Mouse (Mus musculus): ENCODE data around the gene Map1s. TPM values are rescaled to one million over a fixed set of nuclear protein-coding genes. Genes with fewer than 3 reads are reported as not detected.

The Map1s gene
- polyA plus RNA-seq, 1 experiment, result not detected

DNA sequence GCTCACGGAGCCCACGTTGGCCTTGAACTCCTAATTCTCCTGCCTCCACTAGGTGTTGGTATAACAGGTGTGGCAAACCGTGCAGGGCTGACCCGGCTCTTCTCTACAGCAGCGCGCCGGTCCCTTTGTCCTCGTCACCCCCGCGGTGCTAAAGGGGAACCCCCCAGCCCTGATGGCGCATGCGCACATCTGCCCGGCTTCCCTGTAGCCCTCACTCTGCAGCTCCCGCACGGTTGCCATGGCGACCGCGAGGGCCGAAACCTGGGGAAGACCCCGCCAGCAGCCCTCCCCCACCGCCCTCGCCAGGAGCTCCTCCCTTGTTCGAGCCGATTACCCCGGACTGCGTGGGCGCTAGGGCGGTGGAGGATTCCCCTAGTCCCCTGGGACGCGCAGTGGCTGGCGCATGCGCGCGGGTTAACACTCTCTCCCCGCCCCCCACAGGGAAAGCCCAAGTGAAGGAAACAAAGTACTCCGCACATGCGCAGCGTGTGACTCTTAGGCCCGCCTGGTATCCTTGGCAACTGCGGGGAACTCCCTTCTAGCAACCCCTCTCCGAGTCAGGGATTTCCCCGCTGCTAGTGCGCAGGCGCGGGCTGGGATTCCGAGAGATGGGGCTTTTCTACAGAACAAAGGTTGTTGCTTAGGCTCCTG is 40.3 kb upstream of the Map1s start:
- peak overlapping the region; percentile 85 for H3K27ac ChIP-seq (ENCODE audit: insufficient read depth, low read depth, low read length)
- peaks cover 55% of the 10 kb centered on the region for H3K4me1 ChIP-seq (ENCODE audit: control insufficient read depth, insufficient read depth, low read length)
- H3K4me3 ChIP-seq (ENCODE audit: insufficient read depth, low read depth, low read length), result peak overlapping the region; percentile 58
- TF ChIP-seq CTCF (IDR thresholded peaks at IDR 0.05; ENCODE audit: insufficient read depth, low read depth, low read length) (no peak), POLR2A (IDR thresholded peaks at IDR 0.05; ENCODE audit: insufficient read depth, low read depth, low read length) (peak; percentile 54)
- under 1% methylated on average over 46 of the region's 46 CpGs for WGBS

DNA sequence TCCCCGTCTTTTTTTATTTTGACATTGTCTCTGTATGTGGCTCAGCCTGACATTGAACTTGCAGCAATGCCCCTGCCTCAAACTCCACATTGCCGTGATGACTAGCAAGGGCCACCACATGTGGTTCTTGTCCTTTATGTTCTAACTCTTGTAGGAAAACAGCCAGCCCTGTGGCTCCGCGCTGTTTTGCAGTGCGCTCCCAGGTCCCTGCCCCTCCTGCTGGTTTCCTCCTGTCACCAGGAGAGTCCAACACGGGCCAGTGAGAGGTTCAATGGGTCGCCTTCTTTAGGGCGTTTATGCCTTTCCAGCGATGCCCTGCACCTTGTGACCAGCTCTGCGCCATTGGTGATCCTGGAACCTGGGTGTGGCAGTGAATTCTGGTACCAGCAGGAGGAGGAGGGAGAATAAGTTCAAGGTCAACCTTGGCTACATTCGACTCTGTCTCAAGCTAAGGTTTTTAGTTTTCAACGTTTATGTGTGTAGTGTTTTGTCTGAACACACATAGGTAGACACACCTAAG is 39.7 kb upstream of the Map1s start:
- TF ChIP-seq POLR2A (IDR thresholded peaks at IDR 0.05; ENCODE audit: insufficient read depth, low read depth, low read length) (no peak), CTCF (IDR thresholded peaks at IDR 0.05; ENCODE audit: insufficient read depth, low read depth, low read length) (no peak)
- peak overlapping the region; percentile 47 for H3K27ac ChIP-seq (ENCODE audit: insufficient read depth, low read depth, low read length)

DNA sequence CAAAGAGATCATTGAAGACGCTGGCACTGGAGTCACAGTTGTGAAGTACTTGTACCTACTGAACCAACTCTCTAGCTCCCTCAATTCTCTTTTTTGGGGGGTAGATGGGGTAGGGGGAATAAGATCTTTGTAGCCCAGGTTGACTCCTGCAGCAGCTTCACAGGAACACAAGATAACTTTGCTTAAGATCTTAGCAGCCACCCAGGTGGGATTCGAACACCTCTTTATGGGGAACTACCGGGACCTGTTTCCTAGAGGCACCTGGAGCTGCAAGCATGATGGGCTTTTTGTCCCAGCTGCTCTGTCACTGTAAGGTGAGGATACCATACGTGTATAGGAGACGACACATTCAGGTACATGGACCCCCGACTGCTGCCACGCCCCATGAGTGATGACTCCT is 39.2 kb upstream of the Map1s start:
- H3K4me1 ChIP-seq (ENCODE audit: control insufficient read depth, insufficient read depth, low read length), result peaks cover 55% of the 10 kb centered on the region

More for the DNA sequence above, 39.7 kb upstream of the Map1s start:
- 7% methylated on average over 12 of the region's 12 CpGs for WGBS
- peaks cover 55% of the 10 kb centered on the region for H3K4me1 ChIP-seq (ENCODE audit: control insufficient read depth, insufficient read depth, low read length)
- peak overlapping the region; percentile 58 for H3K4me3 ChIP-seq (ENCODE audit: insufficient read depth, low read depth, low read length)

DNA sequence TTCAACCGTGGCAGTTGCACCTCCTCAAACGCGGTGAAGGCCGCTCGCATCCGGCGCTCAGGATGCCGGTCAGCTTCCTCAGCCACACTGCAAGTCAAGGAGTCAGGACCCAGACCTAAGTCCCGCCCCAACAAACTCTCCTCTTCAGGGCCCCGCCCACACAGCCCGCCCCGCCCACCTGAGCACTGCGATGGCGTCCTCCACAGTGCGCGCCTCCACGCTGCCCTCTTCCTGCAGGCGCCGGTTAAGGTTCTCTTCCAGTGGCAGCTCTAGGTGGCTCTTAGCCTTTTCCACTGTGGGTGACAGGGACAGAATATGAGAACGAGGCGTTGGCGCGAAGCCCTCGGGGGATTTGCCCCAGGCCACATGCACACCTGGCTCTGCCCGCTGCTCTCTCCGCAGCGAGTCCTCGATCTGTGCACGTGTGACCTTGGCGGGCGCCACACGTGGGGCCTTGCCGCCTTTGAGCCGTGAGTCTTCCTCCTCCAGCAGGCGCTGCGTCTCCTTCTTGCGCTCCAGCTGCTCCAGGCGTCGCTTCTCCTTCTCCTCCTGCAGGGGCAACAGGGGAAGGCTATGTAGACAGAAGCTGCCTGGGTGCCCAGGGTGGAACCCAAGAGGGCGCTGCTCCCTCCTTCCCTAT is 37.1 kb upstream of the Map1s start:
- WGBS, result 34% methylated on average over 40 of the region's 40 CpGs

More for the DNA sequence above, 39.2 kb upstream of the Map1s start:
- TF ChIP-seq POLR2A (IDR thresholded peaks at IDR 0.05; ENCODE audit: insufficient read depth, low read depth, low read length), result no peak
- TF ChIP-seq CTCF (IDR thresholded peaks at IDR 0.05; ENCODE audit: insufficient read depth, low read depth, low read length), result no peak
- Histone ChIP-seq H3K27ac (ENCODE audit: insufficient read depth, low read depth, low read length) (no peak overlapping the region), H3K4me3 (ENCODE audit: insufficient read depth, low read depth, low read length) (no peak overlapping the region)
- WGBS, result 85% methylated on average over 7 of the region's 7 CpGs

DNA sequence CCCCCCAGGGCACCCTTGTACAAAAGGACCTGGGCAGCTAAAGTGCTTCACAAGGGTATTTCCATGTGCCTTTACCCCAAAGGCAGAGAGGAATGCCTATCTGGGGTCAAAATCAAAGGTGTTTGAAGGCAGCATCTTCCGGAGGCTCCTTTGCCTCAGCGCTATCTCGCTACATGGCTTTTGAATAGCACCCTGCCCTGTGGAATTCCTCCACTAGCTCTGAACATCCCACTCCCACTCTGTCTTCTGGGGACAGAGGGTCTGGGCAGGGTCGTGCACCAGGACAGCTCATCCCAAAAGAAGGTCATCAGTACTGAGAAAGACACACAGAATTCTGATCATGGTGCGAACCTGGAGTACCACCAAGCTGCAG is 36.5 kb upstream of the Map1s start:
- Histone ChIP-seq H3K4me3 (ENCODE audit: insufficient read depth, low read depth, low read length) (no peak overlapping the region), H3K4me1 (ENCODE audit: control insufficient read depth, insufficient read depth, low read length) (peaks cover 50% of the 10 kb centered on the region), H3K27ac (ENCODE audit: insufficient read depth, low read depth, low read length) (no peak overlapping the region)
- WGBS, result 45% methylated on average over 5 of the region's 5 CpGs
- TF ChIP-seq CTCF (IDR thresholded peaks at IDR 0.05; ENCODE audit: insufficient read depth, low read depth, low read length), result no peak
- no peak for TF ChIP-seq POLR2A (IDR thresholded peaks at IDR 0.05; ENCODE audit: insufficient read depth, low read depth, low read length)

More for the DNA sequence above, 37.1 kb upstream of the Map1s start:
- H3K27ac ChIP-seq (ENCODE audit: insufficient read depth, low read depth, low read length), result no peak overlapping the region
- peaks cover 50% of the 10 kb centered on the region for H3K4me1 ChIP-seq (ENCODE audit: control insufficient read depth, insufficient read depth, low read length)
- TF ChIP-seq CTCF (IDR thresholded peaks at IDR 0.05; ENCODE audit: insufficient read depth, low read depth, low read length) (no peak), POLR2A (IDR thresholded peaks at IDR 0.05; ENCODE audit: insufficient read depth, low read depth, low read length) (no peak)
- no peak overlapping the region for H3K4me3 ChIP-seq (ENCODE audit: insufficient read depth, low read depth, low read length)

DNA sequence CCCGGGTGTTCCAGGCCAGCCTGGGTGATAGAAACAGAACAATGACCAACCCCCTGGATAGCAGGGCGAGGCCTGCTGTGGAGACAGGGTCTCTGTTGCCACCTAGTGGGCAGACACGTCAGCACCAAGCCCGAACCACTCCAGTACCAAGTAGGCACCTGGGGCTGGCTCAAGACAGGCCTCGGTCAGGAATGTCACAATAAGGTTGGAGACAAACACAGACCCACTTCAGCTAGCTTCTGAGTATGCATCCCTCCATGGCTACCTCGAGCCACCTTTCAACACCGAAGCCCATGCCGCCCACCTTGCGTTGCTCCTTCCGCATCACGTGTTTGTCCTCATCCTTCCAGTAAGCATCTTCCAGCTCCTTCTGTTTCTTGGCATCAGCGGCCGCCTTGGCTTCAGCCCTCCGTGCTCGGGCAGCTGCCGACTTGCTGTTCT is 36.1 kb upstream of the Map1s start:
- Histone ChIP-seq H3K4me1 (ENCODE audit: control insufficient read depth, insufficient read depth, low read length) (peaks cover 45% of the 10 kb centered on the region), H3K4me3 (ENCODE audit: insufficient read depth, low read depth, low read length) (no peak overlapping the region), H3K27ac (ENCODE audit: insufficient read depth, low read depth, low read length) (no peak overlapping the region)
- TF ChIP-seq POLR2A (IDR thresholded peaks at IDR 0.05; ENCODE audit: insufficient read depth, low read depth, low read length) (no peak), CTCF (IDR thresholded peaks at IDR 0.05; ENCODE audit: insufficient read depth, low read depth, low read length) (peak; percentile 84)
- WGBS, result 39% methylated on average over 16 of the region's 16 CpGs

DNA sequence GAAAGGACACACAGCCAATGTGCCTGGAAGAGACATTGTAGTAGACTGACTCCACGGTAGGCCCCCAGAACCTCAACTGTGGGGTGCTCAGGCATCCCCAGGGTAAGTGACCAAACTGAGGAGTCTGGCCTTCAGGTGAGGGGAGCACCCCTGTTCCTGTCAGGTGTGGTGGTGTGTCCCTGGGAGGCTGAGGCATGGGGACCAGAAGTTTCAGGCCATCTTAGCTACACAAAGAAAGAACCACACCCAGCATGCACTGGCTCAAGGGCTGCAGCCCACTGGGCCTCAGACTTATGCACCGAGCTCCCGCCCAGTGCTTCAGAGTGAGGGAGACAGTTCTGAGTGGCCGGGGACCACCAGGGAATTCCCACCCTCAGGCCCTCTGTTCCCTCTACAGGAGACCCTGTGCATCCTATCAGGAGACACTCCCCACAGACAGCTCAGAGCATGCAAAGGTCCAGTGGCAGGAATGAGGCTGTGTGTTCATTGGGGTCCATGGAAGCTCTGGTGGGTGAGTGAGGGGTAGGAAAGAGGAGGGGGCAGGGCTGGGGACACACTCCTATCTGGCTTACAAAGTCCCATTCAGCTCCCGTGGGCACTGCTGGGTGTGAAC is 34.4 kb upstream of the Map1s start:
- TF ChIP-seq CTCF (IDR thresholded peaks at IDR 0.05; ENCODE audit: insufficient read depth, low read depth, low read length) (no peak), POLR2A (IDR thresholded peaks at IDR 0.05; ENCODE audit: insufficient read depth, low read depth, low read length) (no peak)
- Histone ChIP-seq H3K27ac (ENCODE audit: insufficient read depth, low read depth, low read length) (no peak overlapping the region), H3K4me3 (ENCODE audit: insufficient read depth, low read depth, low read length) (no peak overlapping the region), H3K4me1 (ENCODE audit: control insufficient read depth, insufficient read depth, low read length) (peaks cover 34% of the 10 kb centered on the region)
- 79% methylated on average over 5 of the region's 5 CpGs for whole genome bisulfite sequencing

DNA sequence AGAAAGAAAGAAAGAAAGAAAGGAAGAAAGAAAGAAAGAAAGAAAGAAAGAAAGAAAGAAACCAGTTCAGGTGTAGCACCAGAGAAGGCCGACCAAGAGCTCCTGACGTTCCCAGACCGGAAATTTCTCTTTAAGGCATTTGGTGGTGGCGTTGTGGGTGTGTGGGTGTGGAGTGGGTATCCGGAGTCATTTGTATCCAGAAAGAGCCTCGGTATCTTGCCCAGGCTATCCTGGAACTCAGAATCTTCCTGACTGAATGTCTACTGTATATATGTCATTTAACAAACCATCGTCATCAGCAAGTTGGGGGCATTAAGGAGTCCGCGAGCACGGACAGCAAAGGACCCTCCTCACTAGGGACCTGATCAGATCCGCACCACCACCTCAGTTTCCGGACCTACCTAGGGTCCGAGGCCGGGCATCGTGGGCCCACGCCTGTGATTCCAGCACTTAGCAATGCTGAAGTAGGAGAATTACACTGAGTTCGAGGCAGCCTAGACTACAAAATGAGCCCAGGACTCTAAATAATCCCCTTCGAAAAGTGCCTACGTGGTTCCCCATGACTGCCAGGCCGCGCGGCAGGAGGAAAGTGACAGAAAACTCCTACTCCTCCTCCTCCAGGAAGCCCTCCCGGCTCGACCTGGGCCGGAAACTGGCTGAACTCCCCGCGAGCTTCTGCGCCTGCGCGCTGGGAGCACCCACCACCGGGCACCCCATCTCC is 32.9 kb upstream of the Map1s start:
- 2% methylated on average over 31 of the region's 31 CpGs for WGBS
- H3K27ac ChIP-seq (ENCODE audit: insufficient read depth, low read depth, low read length), result no peak overlapping the region; the same call in 1 of the 2 replicates

More for the DNA sequence above, 32.9 kb upstream of the Map1s start:
- Histone ChIP-seq H3K4me3 (ENCODE audit: insufficient read depth, low read depth, low read length) (peak overlapping the region; percentile 95), H3K4me1 (ENCODE audit: control insufficient read depth, insufficient read depth, low read length) (peaks cover 34% of the 10 kb centered on the region)
- TF ChIP-seq CTCF (IDR thresholded peaks at IDR 0.05; ENCODE audit: insufficient read depth, low read depth, low read length) (no peak), POLR2A (IDR thresholded peaks at IDR 0.05; ENCODE audit: insufficient read depth, low read depth, low read length) (no peak)
